Mouse (Mus musculus) hematopoietic stem cell, adult 5-6 weeks (primary cell): Measurements from ENCODE around the gene Adamtsl1. TPM values are rescaled to one million over a fixed set of nuclear protein-coding genes. Genes with fewer than 3 reads are reported as not detected.

Experiments
- ATAC-seq, 2 experiments: fragments of 125-278 bp in 1 of 2; replicated peaks in 1 of 2; 2 replicates each; pipeline ENCODE4 v1.8.0; 2016 to 2017; ENCODE audit warnings: inconsistent platforms in 2 of 2, mild to moderate bottlenecking in 2 of 2, moderate number of reproducible peaks in 2 of 2, low read depth in 1 of 2, moderate TSS enrichment in 1 of 2; ENCODE audit not compliant: low FRiP score in 2 of 2, poor library complexity in 2 of 2, severe bottlenecking in 2 of 2, insufficient read depth in 1 of 2, low TSS enrichment in 1 of 2
- total RNA-seq: library from RNA; stranded (forward); fragments of 172-1452, 232-1000 nt; gene quantifications from 2 replicates; pipeline ENCODE4 v1.2.3, GENCODE M21; 2017

Gene Adamtsl1
- not detected in 2 replicates for total RNA-seq

GRCm38 (mm10) chr4:85513792-85514191, at the start of gene Adamtsl1:
TSS of gene Adamtsl1 (plus strand) at chr4:85514172.
- ATAC-seq: no peak

- ATAC-seq: no peak
Observed at GRCm38 (mm10) chr4:85483586-85483985, 30.4 kb upstream of the Adamtsl1 start.

DNA sequence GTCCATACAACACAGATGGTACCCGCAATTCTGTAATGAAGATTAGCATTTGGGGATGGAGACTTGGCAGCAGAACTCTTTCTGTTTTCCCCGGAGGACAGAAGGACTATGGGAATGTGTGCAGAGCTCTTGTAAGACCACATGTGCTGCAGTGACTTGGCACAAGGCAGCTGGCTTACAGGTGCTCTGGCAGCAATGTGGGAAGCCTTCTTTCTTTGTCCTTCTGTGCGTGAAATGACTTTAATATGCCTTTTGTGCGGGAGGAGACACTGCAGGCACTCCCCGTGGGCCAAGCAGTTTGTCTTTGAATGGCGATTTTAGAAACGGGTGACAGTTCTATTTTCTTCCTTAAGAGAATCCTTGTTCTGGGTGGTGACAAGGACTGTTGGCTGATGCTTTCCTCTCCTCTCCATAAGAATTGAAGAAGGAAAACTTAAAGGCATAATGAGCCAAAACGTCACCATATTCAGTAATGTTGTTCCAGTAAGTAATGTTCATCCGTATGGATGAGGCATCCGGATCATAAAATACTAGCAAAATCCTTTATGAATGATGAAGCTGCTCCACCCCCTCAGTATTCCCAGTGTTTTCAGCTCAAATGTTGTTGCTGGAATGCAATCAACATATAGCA, 27.5 kb upstream of the Adamtsl1 start:
- no peak for ATAC-seq

DNA sequence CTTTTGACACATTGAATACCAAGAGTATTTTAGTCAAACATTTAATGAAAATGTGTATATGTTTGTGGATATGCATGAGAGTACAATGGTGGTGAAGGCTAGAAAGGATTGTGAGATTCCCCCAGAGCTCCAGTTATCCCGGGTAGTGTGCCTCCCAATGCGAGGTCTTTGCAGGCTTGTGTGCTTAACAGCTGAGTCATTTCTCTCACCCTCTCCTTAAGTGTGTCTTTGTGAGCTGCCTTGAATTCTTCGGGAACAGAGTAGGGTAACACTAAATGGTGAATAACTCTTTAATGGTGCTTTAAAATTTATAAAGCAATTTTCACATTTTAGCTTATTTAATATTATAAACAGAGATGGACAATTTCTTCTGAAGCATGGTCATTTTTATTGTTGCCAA, 8.3 kb upstream of the Adamtsl1 start:
- no peak for ATAC-seq

- ATAC-seq: no peak
Observed at GRCm38 (mm10) chr4:85506976-85507375, 7.0 kb upstream of the Adamtsl1 start.

GRCm38 (mm10) chr4:85507491-85507890, 6.5 kb upstream of the Adamtsl1 start:
- ATAC-seq: no peak

DNA sequence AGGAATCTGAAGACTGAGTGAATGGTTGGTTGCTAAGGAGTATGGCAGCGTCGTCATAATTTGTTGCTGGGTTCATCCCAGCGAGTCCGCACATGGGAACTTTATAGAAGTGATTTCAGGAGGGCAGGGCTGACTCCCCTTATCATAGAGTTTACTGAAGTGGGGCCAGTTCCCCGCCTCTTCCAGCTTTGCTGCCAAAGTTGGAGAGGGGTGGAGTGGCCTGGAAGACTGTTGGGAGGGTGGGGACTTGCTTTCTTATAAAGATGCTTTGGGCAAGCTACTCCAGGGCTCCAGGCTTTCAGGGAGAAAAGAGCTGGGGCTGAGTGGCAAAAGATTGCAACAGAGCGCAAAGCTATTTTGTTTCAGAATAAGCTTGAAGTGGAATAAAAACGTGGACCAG, 684 bp upstream of the Adamtsl1 start:
- ATAC-seq: no peak

DNA sequence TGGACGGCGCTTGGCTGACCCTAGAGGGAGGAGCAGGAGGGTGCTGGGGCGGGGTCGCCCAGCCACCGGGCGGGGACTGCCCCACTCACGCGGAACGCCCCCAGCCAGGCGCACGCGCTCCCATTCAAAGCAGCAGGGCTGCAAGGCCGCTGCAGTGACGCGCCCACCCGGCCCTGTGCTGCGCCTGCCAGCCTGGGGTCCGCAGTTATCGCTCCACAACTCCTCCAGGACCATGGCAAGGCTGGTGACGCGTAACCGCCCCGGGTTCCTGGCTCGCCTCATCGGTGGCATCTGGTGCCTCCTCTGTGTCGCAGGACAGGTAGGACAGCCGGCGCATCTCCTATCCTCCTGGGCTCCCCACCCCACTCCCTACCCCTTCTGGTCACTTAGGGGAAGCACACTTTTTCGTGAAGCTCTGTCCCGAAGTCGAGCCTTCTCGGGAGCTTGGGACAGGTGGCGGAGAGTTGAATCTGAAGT, 271 bp downstream of the Adamtsl1 start:
- peak in 1 of 2 experiments; percentile 36; a peak in 1 of 4 replicates for ATAC-seq

DNA sequence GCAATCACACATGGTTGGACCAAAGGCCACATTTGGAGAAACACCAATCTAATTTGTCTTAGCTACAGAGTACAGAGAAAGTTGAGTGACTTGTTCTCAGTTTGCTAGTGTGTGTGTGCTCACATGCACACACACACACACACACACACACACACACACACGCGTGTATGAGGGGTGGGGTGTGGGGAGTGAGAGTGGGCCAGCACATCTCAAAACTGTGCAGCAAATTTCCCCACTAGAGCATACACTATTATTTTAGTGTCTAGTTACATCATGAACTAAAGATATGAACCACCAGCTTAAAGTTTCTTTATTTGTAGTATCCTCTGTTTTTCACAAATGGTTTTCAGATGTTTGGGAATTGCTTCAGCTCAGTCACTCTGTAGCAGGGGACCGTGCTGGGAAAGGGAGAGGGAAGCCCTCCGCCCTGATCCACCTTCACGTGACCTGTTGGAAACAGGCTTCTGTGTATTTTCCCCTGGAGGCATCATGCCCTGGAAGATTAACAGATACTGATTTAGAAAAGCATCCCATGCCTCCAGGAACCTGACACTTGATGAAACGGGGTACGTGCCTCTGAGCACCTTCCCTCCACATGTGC, 13.1 kb downstream of the Adamtsl1 start:
- no peak for ATAC-seq

DNA sequence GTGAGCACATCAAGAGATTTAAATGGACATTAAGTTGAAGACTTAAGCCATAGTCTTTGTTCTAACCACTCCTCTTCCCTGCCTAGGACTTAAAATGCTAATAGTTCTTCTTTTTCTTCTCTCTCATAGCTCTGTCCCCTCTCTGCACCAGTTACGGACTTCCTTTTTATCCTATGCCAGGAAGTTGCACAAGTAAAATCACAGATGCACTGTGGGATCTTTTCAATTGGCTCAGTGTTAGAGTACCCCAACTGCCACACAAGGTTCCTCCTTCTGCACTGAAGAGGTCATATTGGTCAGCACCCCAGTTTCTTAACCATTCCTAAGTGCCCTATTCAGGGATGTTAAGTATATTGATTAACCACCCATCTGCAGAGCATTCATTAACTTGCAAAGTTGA, 15.9 kb downstream of the Adamtsl1 start:
- no peak for ATAC-seq

DNA sequence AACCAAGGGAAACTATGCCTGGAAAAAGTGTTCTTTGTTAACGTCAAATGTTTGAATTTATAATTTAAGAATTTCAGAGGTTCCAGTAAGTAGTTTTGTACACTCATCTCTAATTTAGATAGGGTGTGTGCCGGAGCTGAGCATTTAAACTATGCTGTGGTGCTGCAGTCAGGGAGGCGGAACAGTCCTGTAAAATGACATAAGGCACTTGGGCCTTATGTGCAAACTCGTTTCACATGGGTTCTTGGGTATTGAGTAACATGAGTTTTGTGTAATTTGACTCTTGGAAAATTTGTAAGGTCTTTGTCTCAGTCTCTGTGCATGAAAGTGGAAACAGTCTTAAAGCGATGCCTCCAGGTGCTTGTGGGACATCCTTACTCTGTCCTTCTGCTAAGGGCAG, 25.7 kb downstream of the Adamtsl1 start:
- ATAC-seq: no peak

GRCm38 (mm10) chr4:85543221-85543620, 29.2 kb downstream of the Adamtsl1 start:
- no peak for ATAC-seq

DNA sequence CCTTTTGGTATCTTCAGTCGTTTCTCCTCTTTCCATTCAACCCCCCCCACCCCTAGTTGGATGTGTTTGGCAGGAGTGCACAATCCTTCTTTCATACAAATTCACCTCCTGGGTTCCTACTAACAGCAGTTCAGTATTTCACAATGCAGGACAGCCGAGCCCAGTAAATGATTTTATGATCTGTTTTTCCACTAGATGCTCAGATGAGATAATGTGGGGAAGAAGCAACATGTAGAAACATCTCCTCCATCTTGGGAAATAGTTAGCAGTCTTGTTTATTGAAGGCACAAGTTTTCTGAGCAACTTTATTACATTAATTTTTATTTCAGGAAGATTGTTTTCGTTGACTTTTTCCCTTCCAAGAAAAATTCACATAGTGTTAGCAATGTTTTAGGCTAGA, 40.7 kb downstream of the Adamtsl1 start:
- no peak for ATAC-seq

- ATAC-seq: no peak
Observed at GRCm38 (mm10) chr4:85559753-85560152, 45.8 kb downstream of the Adamtsl1 start.

GRCm38 (mm10) chr4:85585426-85585825, 71.5 kb downstream of the Adamtsl1 start:
- no peak for ATAC-seq

DNA sequence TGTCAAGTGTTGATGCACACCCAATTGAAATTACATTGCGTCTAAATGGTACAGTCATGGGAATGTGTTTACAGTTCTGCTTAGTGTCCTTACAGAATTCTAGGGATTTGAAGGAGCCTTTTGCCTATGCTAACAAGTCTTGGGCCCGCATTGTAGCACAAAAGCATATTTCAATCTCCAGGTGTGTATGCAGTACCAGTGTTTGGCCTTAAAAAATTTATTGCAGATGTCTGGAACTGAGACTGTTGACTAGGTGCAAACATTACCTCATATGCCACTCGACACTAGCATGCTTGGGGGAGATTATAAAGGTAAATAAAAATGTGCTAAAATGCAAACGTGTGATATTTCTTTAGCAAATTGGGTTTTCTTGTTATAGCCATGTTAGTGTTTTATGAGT, 75.0 kb downstream of the Adamtsl1 start:
- no peak for ATAC-seq

- no peak for ATAC-seq
Observed at GRCm38 (mm10) chr4:85591037-85591436, 77.1 kb downstream of the Adamtsl1 start.

GRCm38 (mm10) chr4:85594159-85594558, 80.2 kb downstream of the Adamtsl1 start:
- no peak for ATAC-seq

- no peak for ATAC-seq
Observed at GRCm38 (mm10) chr4:85613331-85613730, 99.4 kb downstream of the Adamtsl1 start.
